Mouse (Mus musculus) heart, postnatal 0 days (tissue): Measurements from ENCODE around the gene 1700056E22Rik. TPM values are rescaled to one million over a fixed set of nuclear protein-coding genes. Genes with fewer than 3 reads are reported as not detected.

Experiments used
- ATAC-seq: fragments of 200-750 bp; cut with Nextera tagmentation; 2 replicates; pipeline ENCODE4 v1.8.0; 2017; ENCODE audit warnings: low read depth, moderate number of reproducible peaks, moderate library complexity; ENCODE audit not compliant: insufficient read depth
- DNase-seq: peaks from one replicate; pipeline ENCODE4 v3.0.0-alpha.2; 2016; ENCODE audit warnings: low spot score
- H3K27ac ChIP-seq: fragments of 300-500 bp; sonication (generic); 2 replicates; pipeline ENCODE4 v1.5.1; 2014; ENCODE audit warnings: low read depth, mild to moderate bottlenecking
- H3K27me3 ChIP-seq: fragments of 300-500 bp; sonication (generic); 2 replicates; pipeline ENCODE4 v1.6.1; 2014; ENCODE audit warnings: low read length, mixed read lengths; ENCODE audit not compliant: control insufficient read depth, insufficient read depth
- H3K36me3 ChIP-seq: fragments of 300-500 bp; sonication (generic); replicated peaks from 2 replicates; pipeline ENCODE4 v1.6.1; 2014; ENCODE audit warnings: low read length, mixed read lengths; ENCODE audit not compliant: control insufficient read depth, insufficient read depth
- H3K4me1 ChIP-seq: fragments of 300-500 bp; sonication (generic); 2 replicates; pipeline ENCODE4 v1.6.1; 2014; ENCODE audit warnings: antibody characterized with exemption; ENCODE audit not compliant: control insufficient read depth, insufficient read depth
- H3K4me2 ChIP-seq: fragments of 300-500 bp; sonication (generic); 2 replicates; pipeline ENCODE4 v1.6.1; 2014; ENCODE audit warnings: low read depth, mild to moderate bottlenecking, low read length, moderate library complexity
- H3K4me3 ChIP-seq: fragments of 300-500 bp; sonication (generic); 2 replicates; pipeline ENCODE4 v1.5.1; 2014; ENCODE audit warnings: low read depth, low read length
- H3K9ac ChIP-seq: fragments of 300-500 bp; sonication (generic); replicated peaks from 2 replicates; pipeline ENCODE4 v1.6.1; 2014; ENCODE audit warnings: low read depth, low read length, mixed read lengths
- H3K9me3 ChIP-seq: fragments of 300-500 bp; sonication (generic); replicated peaks from 2 replicates; pipeline ENCODE4 v1.6.1; 2016; ENCODE audit warnings: low read length; ENCODE audit not compliant: control insufficient read depth
- CTCF ChIP-seq: IDR thresholded peaks from 2 replicates; pipeline ENCODE4 v1.5.1; 2016; ENCODE audit warnings: antibody characterized with exemption, control low read depth, low read depth
- EP300 ChIP-seq: IDR thresholded peaks from 2 replicates; pipeline ENCODE4 v1.6.1; 2016; ENCODE audit warnings: antibody characterized with exemption, low read depth
- WGBS: fragments of 180-500 bp; shearing (Covaris S2); extraction: QIAGEN DNeasy Blood & Tissue Kit; methylation state at CpG from one replicate; pipeline ENCODE4 v1.1.7; 2014; 5-methylcytosine and 5-hydroxymethylcytosine counted together
- polyA plus RNA-seq: library from polyadenylated mRNA; unstranded; fragments of >200 nt; fragmentation: Nextera tagmentation; extraction: Ambion mirVana; gene quantifications from 2 replicates; pipeline ENCODE4 v1.2.1, GENCODE M21; 2015
- total RNA-seq: library from RNA; depleted of rRNA; stranded (reverse); fragments of >200 nt; gene quantifications from 2 replicates; pipeline ENCODE4 v1.2.3, GENCODE M21; 2014; ENCODE audit warnings: low replicate concordance; rRNA removed

1700056E22Rik gene
- not detected in 2 replicates for total RNA-seq
- polyA plus RNA-seq = 2.2 and 3.0 TPM in 2 replicates

- no peak for TF ChIP-seq EP300
- 0 out of 2 replicates have a peak, but pooled peaks have one; percentile 0 for TF ChIP-seq CTCF
- Histone ChIP-seq H3K27me3 (no peaks in the 10 kb centered on the region), H3K4me1 (0 out of 2 replicates have a peak, but pooled peaks cover 2% of the 10 kb centered on the region), H3K9ac (peak within 1 kb of the TSS; percentile 93), H3K27ac (peak within 1 kb of the TSS; percentile 99), H3K9me3 (no peaks in the 10 kb centered on the region), H3K36me3 (0 out of 2 replicates have a peak, but pooled peaks cover 3% of the 10 kb centered on the region), H3K4me2 (peak within 1 kb of the TSS; percentile 94), H3K4me3 (peak within 1 kb of the TSS; percentile 70)
- ATAC-seq (peak; percentile 98), DNase-seq (peak; percentile 99)
- WGBS = under 1% methylated on average over 38 of the region's 38 CpGs
These were observed at the start of gene 1700056E22Rik for GRCm38 (mm10) chr1:184034011-184034557. Gene 1700056E22Rik, minus strand, starts transcription at chr1:184034301.

GRCm38 (mm10) chr1:184083166-184083565 is 49.1 kb upstream of the 1700056E22Rik start:
- ATAC-seq = no peak
- Histone ChIP-seq H3K9ac (no peak overlapping the region), H3K4me3 (no peak overlapping the region), H3K4me1 (no peaks in the 10 kb centered on the region), H3K36me3 (no peaks in the 10 kb centered on the region), H3K9me3 (no peaks in the 10 kb centered on the region), H3K27me3 (no peaks in the 10 kb centered on the region), H3K4me2 (no peak overlapping the region), H3K27ac (no peak overlapping the region)
- no peak for DNase-seq
- no peak for TF ChIP-seq CTCF
- no peak for TF ChIP-seq EP300
- WGBS = 73% methylated on average over 7 of the region's 7 CpGs

GRCm38 (mm10) chr1:184082661-184083060 is 48.6 kb upstream of the 1700056E22Rik start:
- Histone ChIP-seq H3K4me2 (no peak overlapping the region), H3K9me3 (no peaks in the 10 kb centered on the region), H3K4me1 (no peaks in the 10 kb centered on the region), H3K36me3 (no peaks in the 10 kb centered on the region), H3K27ac (no peak overlapping the region), H3K9ac (no peak overlapping the region), H3K27me3 (no peaks in the 10 kb centered on the region), H3K4me3 (no peak overlapping the region)
- TF ChIP-seq CTCF (no peak), EP300 (no peak)
- WGBS = 47% methylated on average over 3 of the region's 3 CpGs
- DNase-seq (peak; percentile 5), ATAC-seq (no peak)

GRCm38 (mm10) chr1:184079304-184079703 is 45.2 kb upstream of the 1700056E22Rik start:
- H3K9ac ChIP-seq = no peak overlapping the region
- no peak overlapping the region for H3K27ac ChIP-seq
- no peak for ATAC-seq
- H3K36me3 ChIP-seq = peaks cover 1% of the 10 kb centered on the region; the same call in 1 of the 2 replicates
- H3K4me2 ChIP-seq = no peak overlapping the region
- no peaks in the 10 kb centered on the region for H3K9me3 ChIP-seq
- peak; percentile 1 for DNase-seq
- H3K27me3 ChIP-seq = no peaks in the 10 kb centered on the region
- H3K4me1 ChIP-seq = 0 out of 2 replicates have a peak, but pooled peaks cover 3% of the 10 kb centered on the region
- 91% methylated on average over 3 of the region's 3 CpGs for WGBS
- TF ChIP-seq EP300 (no peak), CTCF (no peak)
- no peak overlapping the region for H3K4me3 ChIP-seq

- Histone ChIP-seq H3K36me3 (peaks cover 21% of the 10 kb centered on the region), H3K4me1 (0 out of 2 replicates have a peak, but pooled peaks cover 3% of the 10 kb centered on the region), H3K9me3 (no peaks in the 10 kb centered on the region), H3K4me3 (no peak overlapping the region), H3K27ac (no peak overlapping the region), H3K9ac (no peak overlapping the region), H3K27me3 (no peaks in the 10 kb centered on the region), H3K4me2 (no peak overlapping the region)
- TF ChIP-seq EP300 = no peak
- TF ChIP-seq CTCF = no peak
- ATAC-seq (no peak), DNase-seq (peak; percentile 4)
- WGBS = 27% methylated on average over 2 of the region's 2 CpGs
These were observed 42.7 kb upstream of the 1700056E22Rik start for GRCm38 (mm10) chr1:184076756-184077155.
